Mouse (Mus musculus) lung, embryonic 16.5 days (tissue): ENCODE measurements around the gene Muc3. TPM values are rescaled to one million over a fixed set of nuclear protein-coding genes. Genes with fewer than 3 reads are reported as not detected.

Source experiments
- ATAC-seq: fragments of 200-750 bp; cut with Nextera tagmentation; 2 replicates; pipeline ENCODE4 v1.8.0; 2017; ENCODE audit warnings: low read depth, mild to moderate bottlenecking, moderate library complexity
- H3K27ac ChIP-seq: fragments of 300-500 bp; sonication (generic); 2 replicates; pipeline ENCODE4 v1.5.1; 2014; ENCODE audit warnings: mild to moderate bottlenecking, control low read depth, low read length
- H3K27me3 ChIP-seq: fragments of 300-500 bp; sonication (generic); 2 replicates; pipeline ENCODE4 v1.6.1; 2014; ENCODE audit warnings: low read depth, low read length, mixed read lengths; ENCODE audit not compliant: control insufficient read depth, insufficient read depth
- H3K36me3 ChIP-seq: fragments of 300-500 bp; sonication (generic); 2 replicates; pipeline ENCODE4 v1.6.1; 2014; ENCODE audit warnings: low read length; ENCODE audit not compliant: control insufficient read depth, insufficient read depth
- H3K4me1 ChIP-seq: fragments of 300-500 bp; sonication (generic); replicated peaks from 2 replicates; pipeline ENCODE4 v1.6.1; 2014; ENCODE audit warnings: low read length, mixed read lengths; ENCODE audit not compliant: control insufficient read depth, insufficient read depth
- H3K4me2 ChIP-seq: fragments of 300-500 bp; sonication (generic); 2 replicates; pipeline ENCODE4 v1.6.1; 2014; ENCODE audit warnings: low read depth, low read length, control low read depth
- H3K4me3 ChIP-seq: fragments of 300-500 bp; sonication (generic); 2 replicates; pipeline ENCODE4 v1.5.1; 2014; ENCODE audit warnings: mild to moderate bottlenecking, low read length, control low read depth
- H3K9ac ChIP-seq: fragments of 300-500 bp; sonication (generic); 2 replicates; pipeline ENCODE4 v1.6.1; 2014; ENCODE audit warnings: low read length, control low read depth
- H3K9me3 ChIP-seq: fragments of 300-500 bp; sonication (generic); 2 replicates; pipeline ENCODE4 v1.6.1; 2016; ENCODE audit warnings: low read length; ENCODE audit not compliant: control insufficient read depth
- WGBS: fragments of 180-500 bp; shearing (Covaris S2); extraction: QIAGEN DNeasy Blood & Tissue Kit; methylation state at CpG from one replicate; pipeline ENCODE4 v1.1.7; 2014; 5-methylcytosine and 5-hydroxymethylcytosine counted together
- polyA plus RNA-seq: library from polyadenylated mRNA; unstranded; fragments of >200 nt; fragmentation: Nextera tagmentation; extraction: Ambion mirVana; gene quantifications from 2 replicates; pipeline ENCODE4 v1.2.1, GENCODE M21; 2015

The Muc3 gene
- polyA plus RNA-seq, 1 experiment from 2014 or later = not detected

- H3K9ac ChIP-seq = peak overlapping the region; percentile 88
- H3K27me3 ChIP-seq = no peaks in the 10 kb centered on the region
- H3K36me3 ChIP-seq = peaks cover 27% of the 10 kb centered on the region
- H3K4me2 ChIP-seq = peak overlapping the region; percentile 84
- H3K4me3 ChIP-seq = peak overlapping the region; percentile 78
- no peaks in the 10 kb centered on the region for H3K9me3 ChIP-seq
- peak overlapping the region; percentile 41 for H3K27ac ChIP-seq
- peaks cover 13% of the 10 kb centered on the region for H3K4me1 ChIP-seq
- ATAC-seq = no peak
- 61% methylated on average over 9 of the region's 9 CpGs for WGBS
These were observed 34.1 kb downstream of the Muc3 start for GRCm38 (mm10) chr5:137114891-137115561.

DNA sequence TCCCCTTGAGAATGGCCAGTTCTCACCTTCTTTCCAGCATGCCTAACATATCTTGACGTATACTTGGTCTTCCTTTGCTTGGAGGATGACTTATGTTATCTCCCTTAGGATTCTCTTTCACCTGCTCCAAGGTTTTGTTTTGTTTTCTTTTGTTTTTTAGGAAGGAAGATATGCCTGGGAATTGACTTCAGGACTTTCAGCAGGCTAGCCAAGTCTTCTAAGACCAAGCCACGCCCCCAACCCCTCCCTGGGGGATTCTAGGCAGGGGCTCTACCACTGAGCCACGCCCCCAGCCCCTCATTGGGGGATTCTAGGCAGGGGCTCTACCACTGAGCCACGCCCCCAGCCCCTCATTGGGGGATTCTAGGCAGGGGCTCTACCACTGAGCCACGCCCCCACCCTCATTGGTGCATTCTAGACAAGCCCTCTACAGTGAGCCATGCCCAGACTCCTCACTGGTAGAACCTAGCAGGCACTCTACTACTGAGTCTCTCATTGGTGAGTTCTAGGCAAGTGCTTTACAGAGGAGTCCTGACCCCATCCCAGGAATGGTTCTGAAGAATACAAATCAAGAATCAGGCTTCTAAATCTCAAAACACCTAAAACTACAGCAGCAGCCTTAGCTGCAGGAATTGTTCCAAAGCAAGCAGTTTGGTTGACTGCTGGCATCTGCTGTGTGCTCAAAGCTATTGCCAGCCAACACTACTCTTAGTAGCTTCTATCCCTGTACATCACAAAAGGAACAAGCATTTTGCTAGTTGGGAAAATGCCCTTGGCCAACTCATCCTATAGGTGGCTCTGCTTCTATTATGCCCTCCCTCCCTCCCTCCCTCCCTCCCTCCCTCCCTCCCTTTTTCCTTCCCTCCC, 37.3 kb downstream of the Muc3 start:
- ATAC-seq = no peak
- Histone ChIP-seq H3K27ac (no peak overlapping the region), H3K4me2 (no peak overlapping the region), H3K9me3 (no peaks in the 10 kb centered on the region), H3K4me3 (no peak overlapping the region), H3K27me3 (no peaks in the 10 kb centered on the region), H3K9ac (no peak overlapping the region), H3K36me3 (peaks cover 27% of the 10 kb centered on the region), H3K4me1 (peaks cover 15% of the 10 kb centered on the region)
- WGBS = 79% methylated on average over 4 of the region's 5 CpGs

GRCm38 (mm10) chr5:137110863-137111262, 38.3 kb downstream of the Muc3 start:
- ATAC-seq = no peak
- Histone ChIP-seq H3K27me3 (no peaks in the 10 kb centered on the region), H3K27ac (no peak overlapping the region), H3K4me2 (no peak overlapping the region), H3K36me3 (peaks cover 27% of the 10 kb centered on the region), H3K9me3 (no peaks in the 10 kb centered on the region), H3K4me3 (no peak overlapping the region), H3K9ac (no peak overlapping the region), H3K4me1 (peaks cover 15% of the 10 kb centered on the region)
- 91% methylated on average over 12 of the region's 12 CpGs for WGBS

GRCm38 (mm10) chr5:137109941-137110593, 39.1 kb downstream of the Muc3 start:
- H3K36me3 ChIP-seq = peaks cover 27% of the 10 kb centered on the region
- H3K27me3 ChIP-seq = no peaks in the 10 kb centered on the region
- H3K4me2 ChIP-seq = no peak overlapping the region
- no peaks in the 10 kb centered on the region for H3K9me3 ChIP-seq
- no peak overlapping the region for H3K4me3 ChIP-seq
- no peak overlapping the region for H3K27ac ChIP-seq
- H3K9ac ChIP-seq = no peak overlapping the region
- no peak for ATAC-seq
- H3K4me1 ChIP-seq = peaks cover 10% of the 10 kb centered on the region
- 57% methylated on average over 25 of the region's 25 CpGs for WGBS

GRCm38 (mm10) chr5:137108111-137108510, 41.0 kb downstream of the Muc3 start:
- no peak overlapping the region for H3K4me2 ChIP-seq
- H3K9ac ChIP-seq = no peak overlapping the region
- peaks cover 8% of the 10 kb centered on the region; the same call in 1 of the 2 replicates for H3K4me1 ChIP-seq
- 50% methylated on average over 6 of the region's 6 CpGs for WGBS
- no peak overlapping the region for H3K4me3 ChIP-seq
- ATAC-seq = no peak
- H3K9me3 ChIP-seq = no peaks in the 10 kb centered on the region
- H3K27ac ChIP-seq = no peak overlapping the region
- no peaks in the 10 kb centered on the region for H3K27me3 ChIP-seq
- peaks cover 16% of the 10 kb centered on the region for H3K36me3 ChIP-seq

- Histone ChIP-seq H3K36me3 (peaks cover 12% of the 10 kb centered on the region), H3K4me2 (no peak overlapping the region), H3K9ac (no peak overlapping the region), H3K4me1 (peaks cover 10% of the 10 kb centered on the region; the same call in 1 of the 2 replicates), H3K4me3 (no peak overlapping the region), H3K27ac (no peak overlapping the region), H3K9me3 (no peaks in the 10 kb centered on the region), H3K27me3 (no peaks in the 10 kb centered on the region)
- 75% methylated on average over 8 of the region's 8 CpGs for WGBS
- no peak for ATAC-seq
These were observed 41.5 kb downstream of the Muc3 start for GRCm38 (mm10) chr5:137107670-137108069.

DNA sequence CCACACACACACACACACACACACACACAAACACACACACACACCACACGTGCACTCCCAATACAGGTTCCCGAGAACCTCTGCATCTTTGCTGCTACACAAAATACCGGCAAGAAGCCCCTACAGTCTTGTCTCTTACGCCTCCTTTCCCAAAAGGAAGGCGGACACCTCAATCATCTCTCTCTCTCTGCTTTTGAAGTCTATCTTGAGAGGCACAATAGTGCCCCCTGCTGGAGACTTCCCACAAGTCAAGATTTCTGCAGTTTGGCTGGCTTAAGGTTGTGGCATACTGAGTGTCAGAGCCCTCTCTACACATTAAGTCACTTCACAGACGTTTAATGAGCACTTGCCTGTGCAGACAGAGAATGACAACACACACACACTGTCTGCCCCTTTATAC, 42.1 kb downstream of the Muc3 start:
- Histone ChIP-seq H3K9me3 (no peaks in the 10 kb centered on the region), H3K4me1 (peaks cover 10% of the 10 kb centered on the region; the same call in 1 of the 2 replicates), H3K27me3 (no peaks in the 10 kb centered on the region), H3K27ac (no peak overlapping the region), H3K4me2 (no peak overlapping the region), H3K36me3 (peaks cover 8% of the 10 kb centered on the region; the same call in 1 of the 2 replicates), H3K9ac (no peak overlapping the region), H3K4me3 (no peak overlapping the region)
- peak; percentile 69; the same call in 1 of the 2 replicates for ATAC-seq
- 6% methylated on average over 6 of the region's 6 CpGs for WGBS

- peak; percentile 51; the same call in 1 of the 2 replicates for ATAC-seq
- Histone ChIP-seq H3K4me3 (no peak overlapping the region), H3K4me2 (no peak overlapping the region), H3K4me1 (peaks cover 10% of the 10 kb centered on the region; the same call in 1 of the 2 replicates), H3K9me3 (no peaks in the 10 kb centered on the region), H3K27me3 (no peaks in the 10 kb centered on the region), H3K9ac (no peak overlapping the region), H3K27ac (no peak overlapping the region), H3K36me3 (0 out of 2 replicates have a peak, but pooled peaks cover 4% of the 10 kb centered on the region)
- WGBS = 63% methylated on average over 4 of the region's 4 CpGs
These were observed 42.7 kb downstream of the Muc3 start for GRCm38 (mm10) chr5:137106434-137106833.

GRCm38 (mm10) chr5:137103969-137104368, 45.2 kb downstream of the Muc3 start:
- 83% methylated on average over 2 of the region's 2 CpGs for WGBS
- Histone ChIP-seq H3K4me2 (no peak overlapping the region), H3K4me3 (no peak overlapping the region), H3K36me3 (no peaks in the 10 kb centered on the region), H3K9me3 (no peaks in the 10 kb centered on the region), H3K4me1 (peaks cover 10% of the 10 kb centered on the region; the same call in 1 of the 2 replicates), H3K27me3 (no peaks in the 10 kb centered on the region), H3K27ac (no peak overlapping the region), H3K9ac (no peak overlapping the region)
- no peak for ATAC-seq
